Mouse (Mus musculus): ENCODE data around the gene Cpt1a.

- TF ChIP-seq CTCF (IDR thresholded peaks at IDR 0.05; ENCODE audit: insufficient read depth, low read depth, low read length): no peak
- TF ChIP-seq POLR2A (IDR thresholded peaks at IDR 0.05; ENCODE audit: insufficient read depth, low read depth, low read length): peak; percentile 20; the same call in 1 of the 2 replicates
Observed at GRCm38 (mm10) chr19:3324931-3325711, 3.0 kb downstream of the Cpt1a start.

Data from olfactory bulb, adult 2 months (tissue).